Mouse (Mus musculus) heart, adult 11 months (tissue): Measurements from ENCODE around the gene Selenoo.

ENCODE experiments used
- DNase-seq: peaks from one replicate; pipeline ENCODE4 v3.0.0; 2022

The Selenoo gene

GRCm38 (mm10) chr15:89128382-89129350 is 39.8 kb downstream of the Selenoo start, which contains the start of gene Hdac10:
Gene Hdac10 (minus strand): TSS chr15:89128700.
- DNase-seq: peak; percentile 99

GRCm38 (mm10) chr15:89130245-89130644 is 41.4 kb downstream of the Selenoo start:
- DNase-seq: peak; percentile 84

- peak; percentile 94 for DNase-seq
Observed at GRCm38 (mm10) chr15:89131316-89131715, 42.4 kb downstream of the Selenoo start.

GRCm38 (mm10) chr15:89136461-89137155 is 47.7 kb downstream of the Selenoo start:
- peak; percentile 86 for DNase-seq

- peak; percentile 91 for DNase-seq
Observed at GRCm38 (mm10) chr15:89137378-89138045, 48.6 kb downstream of the Selenoo start.

GRCm38 (mm10) chr15:89138046-89138405 is 49.1 kb downstream of the Selenoo start:
- no peak for DNase-seq

- DNase-seq: peak; percentile 90
Observed at GRCm38 (mm10) chr15:89138531-89138930, 49.6 kb downstream of the Selenoo start.

- DNase-seq: peak; percentile 98
Observed at GRCm38 (mm10) chr15:89140048-89140658, 51.3 kb downstream of the Selenoo start.

- DNase-seq: peak; percentile 99
Observed at GRCm38 (mm10) chr15:89140659-89141252, 51.9 kb downstream of the Selenoo start, which contains the start of gene Mapk12. Gene Mapk12 (minus strand): TSS chr15:89140703.

GRCm38 (mm10) chr15:89141443-89141842 is 52.6 kb downstream of the Selenoo start:
- DNase-seq: peak; percentile 92

- peak; percentile 96 for DNase-seq
Observed at GRCm38 (mm10) chr15:89141905-89142304, 53.0 kb downstream of the Selenoo start.

- DNase-seq: peak; percentile 94
Observed at GRCm38 (mm10) chr15:89143134-89143533, 54.2 kb downstream of the Selenoo start.

GRCm38 (mm10) chr15:89144965-89145364 is 56.1 kb downstream of the Selenoo start:
- DNase-seq: peak; percentile 93

GRCm38 (mm10) chr15:89145813-89146350 is 57.0 kb downstream of the Selenoo start:
- DNase-seq: peak; percentile 92

GRCm38 (mm10) chr15:89146537-89146936 is 57.7 kb downstream of the Selenoo start:
- peak; percentile 94 for DNase-seq

- DNase-seq: peak; percentile 95
Observed at GRCm38 (mm10) chr15:89147024-89147423, 58.1 kb downstream of the Selenoo start.

GRCm38 (mm10) chr15:89147456-89147855 is 58.6 kb downstream of the Selenoo start:
- no peak for DNase-seq

GRCm38 (mm10) chr15:89147895-89148294 is 59.0 kb downstream of the Selenoo start:
- no peak for DNase-seq

GRCm38 (mm10) chr15:89148496-89149270 is 59.8 kb downstream of the Selenoo start:
- no peak for DNase-seq

- peak; percentile 98 for DNase-seq
Observed at GRCm38 (mm10) chr15:89149271-89150040, 60.6 kb downstream of the Selenoo start, which contains the start of gene Mapk11. Gene Mapk11 (minus strand): TSS chr15:89149628.
